Mouse (Mus musculus) heart, embryonic 12.5 days (tissue): ENCODE measurements around the gene Nectin2. TPM values are rescaled to one million over a fixed set of nuclear protein-coding genes. Genes with fewer than 3 reads are reported as not detected.
"Not testable (repeated sequence)": the region's sequence is repeated elsewhere in the genome, so short reads cannot be mapped to it uniquely, and the experiment has no call there.

Experiments used
- ATAC-seq: fragments of 200-750 bp; cut with Nextera tagmentation; 2 replicates; pipeline ENCODE4 v1.8.0; 2017; ENCODE audit warnings: moderate TSS enrichment, moderate library complexity; ENCODE audit not compliant: insufficient number of reproducible peaks, low FRiP score
- H3K27ac ChIP-seq: fragments of 300-500 bp; sonication (generic); 2 replicates; pipeline ENCODE4 v1.5.1; 2016; ENCODE audit warnings: mild to moderate bottlenecking, moderate library complexity; ENCODE audit not compliant: poor library complexity, severe bottlenecking
- H3K27me3 ChIP-seq: fragments of 300-500 bp; sonication (generic); replicated peaks from 2 replicates; pipeline ENCODE4 v1.6.1; 2016; ENCODE audit warnings: mild to moderate bottlenecking, moderate library complexity
- H3K36me3 ChIP-seq: fragments of 300-500 bp; sonication (generic); 2 replicates; pipeline ENCODE4 v1.6.1; 2016; ENCODE audit warnings: mild to moderate bottlenecking, moderate library complexity
- H3K4me1 ChIP-seq: fragments of 300-500 bp; sonication (generic); replicated peaks from 2 replicates; pipeline ENCODE4 v1.6.1; 2016; ENCODE audit warnings: mild to moderate bottlenecking
- H3K4me2 ChIP-seq: fragments of 300-500 bp; sonication (generic); 2 replicates; pipeline ENCODE4 v1.6.1; 2016; ENCODE audit warnings: mild to moderate bottlenecking, moderate library complexity
- H3K4me3 ChIP-seq: fragments of 300-500 bp; sonication (generic); 2 replicates; pipeline ENCODE4 v1.5.1; 2016; ENCODE audit warnings: mild to moderate bottlenecking
- H3K9ac ChIP-seq: fragments of 300-500 bp; sonication (generic); 2 replicates; pipeline ENCODE4 v1.6.1; 2016; ENCODE audit warnings: mild to moderate bottlenecking, moderate library complexity
- H3K9me3 ChIP-seq: fragments of 300-500 bp; sonication (generic); replicated peaks from 2 replicates; pipeline ENCODE4 v1.6.1; 2016; ENCODE audit warnings: mild to moderate bottlenecking, moderate library complexity
- WGBS: fragments of 180-500 bp; shearing (Covaris S2); methylation state at CpG from one replicate; pipeline ENCODE4 v1.1.7; 2016; 5-methylcytosine and 5-hydroxymethylcytosine counted together
- polyA plus RNA-seq: library from polyadenylated mRNA; unstranded; fragments of >200 nt; fragmentation: Nextera tagmentation; extraction: Ambion mirVana; gene quantifications from 2 replicates; pipeline ENCODE4 v1.2.1, GENCODE M21; 2016

Nectin2 gene
- polyA plus RNA-seq, 1 experiment from 2014 or later = 101 TPM

GRCm38 (mm10) chr7:19694336-19695212 lies 55.7 kb downstream of the Nectin2 start:
- no peak for ATAC-seq
- Histone ChIP-seq H3K27ac (peak overlapping the region; percentile 95), H3K4me2 (peak overlapping the region; percentile 23; the same call in 1 of the 2 replicates), H3K27me3 (no peaks in the 10 kb centered on the region), H3K4me3 (no peak overlapping the region), H3K4me1 (peaks cover 50% of the 10 kb centered on the region), H3K9me3 (no peaks in the 10 kb centered on the region), H3K9ac (peak overlapping the region; percentile 37; the same call in 1 of the 2 replicates), H3K36me3 (peaks cover 17% of the 10 kb centered on the region)
- WGBS = 62% methylated on average over 10 of the region's 10 CpGs

- Histone ChIP-seq H3K36me3 (peaks cover 17% of the 10 kb centered on the region), H3K27ac (peak overlapping the region; percentile 62), H3K9ac (peak overlapping the region; percentile 8; the same call in 1 of the 2 replicates), H3K4me1 (peaks cover 39% of the 10 kb centered on the region), H3K27me3 (no peaks in the 10 kb centered on the region), H3K4me3 (no peak overlapping the region), H3K9me3 (no peaks in the 10 kb centered on the region), H3K4me2 (peak overlapping the region; percentile 35)
- ATAC-seq = peak; percentile 38; the same call in 1 of the 2 replicates
- WGBS = 26% methylated on average over 10 of the region's 10 CpGs
Measured at GRCm38 (mm10) chr7:19693421-19693820, 56.9 kb downstream of the Nectin2 start.

- no peak for ATAC-seq
Measured at GRCm38 (mm10) chr7:19691873-19692865, 58.1 kb downstream of the Nectin2 start, which contains the start of gene Apoc1. TSS of gene Apoc1 (minus strand) at chr7:19692660.

GRCm38 (mm10) chr7:19691434-19691833 lies 58.8 kb downstream of the Nectin2 start:
- Histone ChIP-seq H3K4me3 (no peak overlapping the region), H3K9ac (no peak overlapping the region), H3K27me3 (no peaks in the 10 kb centered on the region), H3K4me1 (peaks cover 39% of the 10 kb centered on the region), H3K27ac (no peak overlapping the region), H3K9me3 (no peaks in the 10 kb centered on the region), H3K36me3 (peaks cover 6% of the 10 kb centered on the region), H3K4me2 (0 out of 2 replicates have a peak overlapping the region, but pooled peaks have one; percentile 1)
- ATAC-seq = no peak
- WGBS = 71% methylated on average over 6 of the region's 6 CpGs

More at GRCm38 (mm10) chr7:19691873-19692865, 58.1 kb downstream of the Nectin2 start, which contains the start of gene Apoc1:
- H3K36me3 ChIP-seq = peaks cover 14% of the 10 kb centered on the region
- peak within 1 kb of the TSS; percentile 62 for H3K27ac ChIP-seq
- H3K9ac ChIP-seq = peak within 1 kb of the TSS; percentile 8; the same call in 1 of the 2 replicates
- no peak within 1 kb of the TSS for H3K4me3 ChIP-seq
- H3K27me3 ChIP-seq = no peaks in the 10 kb centered on the region
- peak within 1 kb of the TSS; percentile 35 for H3K4me2 ChIP-seq
- 45% methylated on average over 28 of the region's 28 CpGs for WGBS
- no peaks in the 10 kb centered on the region for H3K9me3 ChIP-seq
- H3K4me1 ChIP-seq = peaks cover 39% of the 10 kb centered on the region

- no peak overlapping the region for H3K27ac ChIP-seq
- H3K4me1 ChIP-seq = peaks cover 35% of the 10 kb centered on the region
- WGBS = 84% methylated on average over 4 of the region's 4 CpGs
Measured at GRCm38 (mm10) chr7:19690845-19691244, 59.4 kb downstream of the Nectin2 start.

GRCm38 (mm10) chr7:19688611-19689010 lies 61.7 kb downstream of the Nectin2 start:
- Histone ChIP-seq H3K9ac (no peak overlapping the region), H3K9me3 (no peaks in the 10 kb centered on the region), H3K4me3 (no peak overlapping the region), H3K36me3 (no peaks in the 10 kb centered on the region), H3K27me3 (no peaks in the 10 kb centered on the region), H3K27ac (no peak overlapping the region), H3K4me1 (peaks cover 15% of the 10 kb centered on the region), H3K4me2 (no peak overlapping the region)
- WGBS = 89% methylated on average over 2 of the region's 2 CpGs
- no peak for ATAC-seq

More at GRCm38 (mm10) chr7:19690845-19691244, 59.4 kb downstream of the Nectin2 start:
- no peak overlapping the region for H3K4me2 ChIP-seq
- H3K4me3 ChIP-seq = no peak overlapping the region
- H3K9ac ChIP-seq = no peak overlapping the region
- peaks cover under 1% of the 10 kb centered on the region for H3K36me3 ChIP-seq
- no peak for ATAC-seq
- H3K27me3 ChIP-seq = no peaks in the 10 kb centered on the region
- no peaks in the 10 kb centered on the region for H3K9me3 ChIP-seq

GRCm38 (mm10) chr7:19688101-19688500 lies 62.2 kb downstream of the Nectin2 start:
- no peak overlapping the region for H3K27ac ChIP-seq
- 93% methylated on average over 10 of the region's 10 CpGs for WGBS

GRCm38 (mm10) chr7:19686927-19687583 lies 63.2 kb downstream of the Nectin2 start:
- H3K36me3 ChIP-seq, H3K9me3 ChIP-seq, H3K4me2 ChIP-seq, H3K4me3 ChIP-seq, H3K9ac ChIP-seq, ATAC-seq, H3K27ac ChIP-seq, H3K4me1 ChIP-seq, H3K27me3 ChIP-seq: not testable (repeated sequence)
- 44% methylated on average over 8 of the region's 8 CpGs for WGBS

More at GRCm38 (mm10) chr7:19688101-19688500, 62.2 kb downstream of the Nectin2 start:
- H3K4me1 ChIP-seq = peaks cover 13% of the 10 kb centered on the region
- H3K27me3 ChIP-seq = no peaks in the 10 kb centered on the region
- no peaks in the 10 kb centered on the region for H3K36me3 ChIP-seq
- no peak overlapping the region for H3K4me3 ChIP-seq
- no peak overlapping the region for H3K9ac ChIP-seq
- no peak overlapping the region for H3K4me2 ChIP-seq
- no peak for ATAC-seq
- H3K9me3 ChIP-seq = no peaks in the 10 kb centered on the region

- H3K9me3 ChIP-seq = no peaks in the 10 kb centered on the region
- WGBS = 87% methylated on average over 6 of the region's 6 CpGs
- peaks cover 7% of the 10 kb centered on the region; the same call in 1 of the 2 replicates for H3K4me1 ChIP-seq
- no peak for ATAC-seq
- no peak overlapping the region for H3K4me2 ChIP-seq
- H3K36me3 ChIP-seq = no peaks in the 10 kb centered on the region
- no peak overlapping the region for H3K4me3 ChIP-seq
- no peak overlapping the region for H3K9ac ChIP-seq
- H3K27me3 ChIP-seq = no peaks in the 10 kb centered on the region
- H3K27ac ChIP-seq = no peak overlapping the region
Measured at GRCm38 (mm10) chr7:19686521-19686920, 63.8 kb downstream of the Nectin2 start.

- Histone ChIP-seq H3K27ac (no peak overlapping the region), H3K9ac (no peak overlapping the region), H3K27me3 (no peaks in the 10 kb centered on the region), H3K9me3 (no peaks in the 10 kb centered on the region), H3K4me1 (peaks cover 12% of the 10 kb centered on the region), H3K4me3 (no peak overlapping the region), H3K4me2 (no peak overlapping the region), H3K36me3 (no peaks in the 10 kb centered on the region)
- WGBS = 49% methylated on average over 4 of the region's 4 CpGs
- ATAC-seq = no peak
Measured at GRCm38 (mm10) chr7:19685374-19685773, 64.9 kb downstream of the Nectin2 start.
